Mouse (Mus musculus) c-Kit-positive CD71-negative TER-119-negative erythroid progenitor cells, embryonic 14.5 days (primary cell): ENCODE measurements at regions not wholly inside any gene's neighbourhood (a gene's known extent, or its start where the extent isn't known, plus 50 kb on each side); places are given as distances from the start of the nearest gene placed in this dataset.

Source experiments
- DNase-seq: peaks from one replicate; pipeline ENCODE4 v3.0.0-alpha.2; 2013; ENCODE audit warnings: low read depth

- DNase-seq, result no peak
Measured at GRCm38 (mm10) chr3:37965221-37965620, 240.9 kb upstream of the Gm5148 start.

- no peak for DNase-seq
Measured at GRCm38 (mm10) chr3:37964083-37964482, 239.8 kb upstream of the Gm5148 start.

- no peak for DNase-seq
Measured at GRCm38 (mm10) chr3:37962811-37963210, 238.5 kb upstream of the Gm5148 start.

GRCm38 (mm10) chr3:37962043-37962810 lies 237.9 kb upstream of the Gm5148 start:
- DNase-seq, result no peak

GRCm38 (mm10) chr3:37958361-37958978 lies 234.2 kb upstream of the Gm5148 start:
- DNase-seq, result no peak

GRCm38 (mm10) chr3:37956543-37956942 lies 232.3 kb upstream of the Gm5148 start:
- DNase-seq, result no peak

- DNase-seq, result no peak
Measured at GRCm38 (mm10) chr3:37952891-37953290, 228.6 kb upstream of the Gm5148 start.

GRCm38 (mm10) chr3:37952251-37952650 lies 228.0 kb upstream of the Gm5148 start:
- no peak for DNase-seq

- no peak for DNase-seq
Measured at GRCm38 (mm10) chr3:37943661-37944060, 219.4 kb upstream of the Gm5148 start.

GRCm38 (mm10) chr3:37940016-37940415 lies 215.7 kb upstream of the Gm5148 start:
- no peak for DNase-seq

GRCm38 (mm10) chr3:37938870-37939269 lies 214.6 kb upstream of the Gm5148 start:
- no peak for DNase-seq

GRCm38 (mm10) chr3:37938284-37938596 lies 213.9 kb upstream of the Gm5148 start:
- no peak for DNase-seq

- no peak for DNase-seq
Measured at GRCm38 (mm10) chr3:37937381-37938283, 213.3 kb upstream of the Gm5148 start.

- no peak for DNase-seq
Measured at GRCm38 (mm10) chr3:37936251-37936931, 212.1 kb upstream of the Gm5148 start.

- no peak for DNase-seq
Measured at GRCm38 (mm10) chr3:37934905-37935708, 210.8 kb upstream of the Gm5148 start.

GRCm38 (mm10) chr3:37934236-37934635 lies 209.9 kb upstream of the Gm5148 start:
- no peak for DNase-seq

- DNase-seq, result no peak
Measured at GRCm38 (mm10) chr3:37928731-37929130, 204.4 kb upstream of the Gm5148 start.

- DNase-seq, result no peak
Measured at GRCm38 (mm10) chr3:37919450-37920156, 195.3 kb upstream of the Gm5148 start.

- no peak for DNase-seq
Measured at GRCm38 (mm10) chr3:37916786-37917479, 192.6 kb upstream of the Gm5148 start.

- DNase-seq, result no peak
Measured at GRCm38 (mm10) chr3:37916281-37916680, 192.0 kb upstream of the Gm5148 start.
